Mouse (Mus musculus) neural tube, embryonic 12.5 days (tissue): ENCODE measurements around the gene Prpf31. TPM values are rescaled to one million over a fixed set of nuclear protein-coding genes. Genes with fewer than 3 reads are reported as not detected.

Experiments used
- ATAC-seq: fragments of 200-750 bp; cut with Nextera tagmentation; 2 replicates; pipeline ENCODE4 v1.8.0; 2017; ENCODE audit warnings: low read depth, mild to moderate bottlenecking, moderate TSS enrichment, moderate library complexity; ENCODE audit not compliant: low FRiP score
- H3K27ac ChIP-seq: fragments of 300-500 bp; sonication (generic); 2 replicates; pipeline ENCODE4 v1.5.1; 2016
- H3K27me3 ChIP-seq: fragments of 300-500 bp; sonication (generic); replicated peaks from 2 replicates; pipeline ENCODE4 v1.6.1; 2016; ENCODE audit warnings: mild to moderate bottlenecking
- H3K36me3 ChIP-seq: fragments of 300-500 bp; sonication (generic); 2 replicates; pipeline ENCODE4 v1.6.1; 2016; ENCODE audit warnings: mild to moderate bottlenecking
- H3K4me1 ChIP-seq: fragments of 300-500 bp; sonication (generic); 2 replicates; pipeline ENCODE4 v1.6.1; 2016
- H3K4me2 ChIP-seq: fragments of 300-500 bp; sonication (generic); replicated peaks from 2 replicates; pipeline ENCODE4 v1.6.1; 2016; ENCODE audit warnings: mild to moderate bottlenecking
- H3K4me3 ChIP-seq: fragments of 300-500 bp; sonication (generic); 2 replicates; pipeline ENCODE4 v1.5.1; 2016
- H3K9ac ChIP-seq: fragments of 300-500 bp; sonication (generic); 2 replicates; pipeline ENCODE4 v1.6.1; 2016; ENCODE audit warnings: mild to moderate bottlenecking
- H3K9me3 ChIP-seq: fragments of 300-500 bp; sonication (generic); 2 replicates; pipeline ENCODE4 v1.6.1; 2016; ENCODE audit warnings: mild to moderate bottlenecking
- WGBS: fragments of 180-500 bp; shearing (Covaris S2); methylation state at CpG from one replicate; pipeline ENCODE4 v1.1.7; 2016; 5-methylcytosine and 5-hydroxymethylcytosine counted together
- microRNA-seq: library from miRNA; unstranded; fragments of <30 nt; microRNA quantifications from one replicate; pipeline ENCODE4, GENCODE M21; 2017
- polyA plus RNA-seq: library from polyadenylated mRNA; unstranded; fragments of >200 nt; fragmentation: Nextera tagmentation; extraction: Ambion mirVana; gene quantifications from 2 replicates; pipeline ENCODE4 v1.2.1, GENCODE M21; 2016

The Prpf31 gene
- polyA plus RNA-seq, 1 experiment from 2014 or later: 126 TPM

DNA sequence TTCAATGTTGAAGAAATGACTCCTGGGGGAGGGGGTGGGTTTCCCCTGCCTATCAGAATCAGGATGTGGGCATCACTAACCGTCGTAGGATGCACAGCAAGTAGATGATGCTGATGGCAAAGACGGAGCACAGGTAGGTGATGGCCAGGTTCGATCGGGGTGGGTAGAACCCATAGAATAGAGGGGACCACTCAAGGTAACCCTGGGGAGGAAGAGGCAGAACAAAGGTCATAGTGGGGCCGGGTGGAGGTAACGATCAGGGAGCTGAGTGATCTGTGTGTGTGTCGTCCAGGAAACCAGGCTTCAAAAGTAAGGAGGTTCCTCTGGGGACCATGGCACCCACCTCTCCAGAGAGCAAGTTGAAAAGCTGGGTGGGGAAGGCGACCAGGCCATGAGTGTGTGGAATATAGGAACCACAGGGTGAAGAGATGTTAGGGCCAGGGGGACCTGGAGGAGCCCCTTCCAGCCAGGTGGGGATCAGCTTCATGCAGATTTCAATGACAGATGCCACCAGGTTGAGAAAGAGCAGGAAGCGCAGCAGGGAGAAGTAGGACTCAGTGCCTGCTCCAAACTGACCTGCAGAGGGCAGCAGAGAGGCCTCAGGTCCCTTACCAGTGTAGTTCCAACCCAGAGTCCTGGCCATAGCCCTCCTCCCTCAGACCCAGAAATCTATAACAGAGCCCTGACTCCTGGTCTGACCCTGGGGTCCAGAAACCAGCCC, 44.9 kb downstream of the Prpf31 start:
- Histone ChIP-seq H3K9ac (no peak overlapping the region), H3K9me3 (no peaks in the 10 kb centered on the region), H3K4me2 (no peak overlapping the region), H3K27ac (no peak overlapping the region), H3K4me3 (no peak overlapping the region), H3K36me3 (peaks cover 6% of the 10 kb centered on the region), H3K27me3 (no peaks in the 10 kb centered on the region), H3K4me1 (no peaks in the 10 kb centered on the region)
- 77% methylated on average over 10 of the region's 10 CpGs for WGBS
- ATAC-seq: peak; percentile 81

DNA sequence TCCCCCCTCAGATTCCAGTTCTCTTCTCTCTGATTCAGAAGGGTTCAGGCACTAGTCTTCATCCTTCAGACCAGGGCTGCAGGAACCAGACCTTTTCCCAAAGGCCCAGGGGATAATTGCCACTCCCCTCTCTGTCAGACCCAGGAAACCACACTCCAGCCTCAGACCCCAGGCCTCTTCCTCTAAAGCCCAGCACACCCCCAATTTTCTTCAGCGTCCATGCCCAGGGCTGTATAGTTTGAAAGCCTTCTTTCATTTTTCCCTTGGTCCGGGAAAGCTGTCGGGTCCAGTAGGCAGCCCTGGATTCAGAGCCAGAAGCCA, 45.4 kb downstream of the Prpf31 start:
- Histone ChIP-seq H3K4me2 (no peak overlapping the region), H3K27me3 (no peaks in the 10 kb centered on the region), H3K4me3 (no peak overlapping the region), H3K9ac (no peak overlapping the region), H3K4me1 (no peaks in the 10 kb centered on the region), H3K9me3 (no peaks in the 10 kb centered on the region), H3K27ac (no peak overlapping the region), H3K36me3 (peaks cover 6% of the 10 kb centered on the region)
- no peak for ATAC-seq
- 78% methylated on average over 3 of the region's 3 CpGs for WGBS

DNA sequence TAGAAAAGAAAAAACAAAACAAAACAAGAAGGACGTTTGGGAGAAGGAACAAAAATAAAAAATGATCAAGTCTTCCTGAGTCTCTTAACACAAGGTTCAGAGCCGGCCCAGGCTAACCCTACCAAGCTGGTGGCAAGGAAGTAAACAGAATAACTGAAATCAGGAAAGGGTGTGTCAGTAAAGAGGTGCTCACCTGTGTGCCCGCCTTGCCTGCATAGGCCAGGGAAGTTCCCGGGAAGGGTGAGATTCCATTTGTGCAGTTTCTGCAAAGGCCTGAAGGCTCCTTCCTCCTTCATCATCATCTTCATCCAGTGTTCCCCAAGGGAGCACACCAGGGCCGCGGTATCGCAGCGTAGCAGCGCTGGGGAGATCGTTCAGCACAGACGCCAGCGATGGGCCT, 46.6 kb downstream of the Prpf31 start:
- Histone ChIP-seq H3K4me1 (no peaks in the 10 kb centered on the region), H3K27ac (no peak overlapping the region), H3K9me3 (no peaks in the 10 kb centered on the region), H3K4me2 (no peak overlapping the region), H3K4me3 (no peak overlapping the region), H3K36me3 (peaks cover 6% of the 10 kb centered on the region), H3K27me3 (no peaks in the 10 kb centered on the region), H3K9ac (no peak overlapping the region)
- WGBS: 90% methylated on average over 12 of the region's 12 CpGs
- no peak for ATAC-seq

DNA sequence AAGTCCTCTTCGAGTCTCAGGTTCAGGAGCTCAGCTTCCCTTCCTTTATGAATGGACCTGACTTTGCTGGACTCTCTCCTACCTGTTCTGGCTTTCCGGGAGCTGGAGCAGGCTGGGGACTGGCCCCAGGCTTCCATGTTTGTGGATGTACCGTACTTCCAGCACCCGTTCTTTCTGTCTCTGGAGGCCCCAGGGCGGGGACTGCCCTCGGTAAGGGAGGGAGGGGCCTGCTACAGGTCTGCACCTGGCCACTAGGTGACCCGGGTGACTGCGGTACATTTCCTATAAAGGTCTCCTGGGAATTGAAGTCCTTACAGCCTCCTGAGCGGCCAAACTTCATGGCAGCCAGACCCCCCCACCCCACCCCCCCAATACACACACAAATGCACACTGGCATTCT, 47.6 kb downstream of the Prpf31 start, which contains the start of gene Tmc4:
Gene Tmc4, minus strand, starts transcription at position 212 of the 400 bp plus-strand sequence.
- WGBS: 55% methylated on average over 9 of the region's 9 CpGs
- no peak for ATAC-seq

DNA sequence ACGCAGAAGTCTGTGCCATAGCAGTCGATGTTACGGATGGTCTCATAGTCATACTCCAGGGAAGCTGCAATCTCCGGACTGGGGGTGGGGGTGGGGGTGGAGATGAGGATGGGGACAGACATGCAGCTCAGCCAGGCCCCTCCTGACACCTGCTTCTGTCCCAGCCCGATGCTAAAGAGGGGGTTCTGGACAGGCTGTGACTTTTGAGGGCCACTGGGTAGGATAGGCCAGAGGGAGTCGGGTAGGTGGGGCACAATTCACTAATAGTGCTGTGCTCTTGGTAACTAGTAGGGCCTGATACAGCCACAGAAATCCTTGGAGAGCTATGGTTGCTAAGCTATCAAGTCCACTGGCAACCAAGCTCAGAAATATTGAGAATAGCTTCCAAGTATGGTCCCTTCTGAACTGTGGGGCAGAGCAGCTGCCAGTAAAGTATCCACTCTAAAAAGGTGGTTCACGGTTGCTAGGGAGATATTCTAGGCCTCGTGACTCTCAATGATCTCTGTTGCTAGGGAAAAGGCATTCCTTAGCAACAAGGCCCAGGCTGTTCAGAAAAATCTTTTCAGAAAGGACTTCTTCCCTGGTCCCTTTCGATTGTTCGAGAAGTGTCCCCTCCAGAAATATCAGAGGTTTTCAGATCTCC, 54.2 kb downstream of the Prpf31 start:
- no peak overlapping the region for H3K9ac ChIP-seq

More for the DNA sequence above, 47.6 kb downstream of the Prpf31 start, which contains the start of gene Tmc4:
- no peak within 1 kb of the TSS for H3K4me3 ChIP-seq
- no peak within 1 kb of the TSS for H3K27ac ChIP-seq
- H3K9ac ChIP-seq: no peak within 1 kb of the TSS
- H3K9me3 ChIP-seq: no peaks in the 10 kb centered on the region
- no peak within 1 kb of the TSS for H3K4me2 ChIP-seq
- peaks cover 6% of the 10 kb centered on the region for H3K36me3 ChIP-seq
- H3K27me3 ChIP-seq: no peaks in the 10 kb centered on the region
- no peaks in the 10 kb centered on the region for H3K4me1 ChIP-seq

DNA sequence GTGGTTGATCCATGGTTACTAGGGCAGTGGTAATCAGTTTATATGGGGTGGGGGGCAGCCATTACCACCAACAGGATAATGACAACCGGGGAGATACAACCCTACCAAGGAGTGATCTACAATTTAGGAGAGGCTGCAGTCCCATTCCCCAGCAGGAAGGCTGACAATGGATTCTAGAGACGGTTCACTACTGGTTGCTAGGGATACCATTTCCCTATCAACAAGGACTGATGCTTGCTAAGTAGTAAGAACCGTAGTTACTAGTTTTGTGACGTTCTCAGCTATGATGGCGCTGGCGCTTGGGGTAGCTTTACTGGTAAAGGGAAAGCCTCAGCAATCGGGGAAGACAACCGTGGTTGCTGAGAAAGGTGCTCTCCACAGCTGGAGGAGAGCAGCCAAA, 54.9 kb downstream of the Prpf31 start:
- peaks cover 18% of the 10 kb centered on the region; the same call in 1 of the 2 replicates for H3K36me3 ChIP-seq

More for the DNA sequence above, 54.2 kb downstream of the Prpf31 start:
- Histone ChIP-seq H3K36me3 (peaks cover 18% of the 10 kb centered on the region; the same call in 1 of the 2 replicates), H3K4me1 (peaks cover 13% of the 10 kb centered on the region), H3K27me3 (no peaks in the 10 kb centered on the region), H3K27ac (peak overlapping the region; percentile 11; the same call in 1 of the 2 replicates), H3K4me2 (no peak overlapping the region), H3K4me3 (no peak overlapping the region), H3K9me3 (no peaks in the 10 kb centered on the region)
- ATAC-seq: peak; percentile 68
- WGBS: 63% methylated on average over 10 of the region's 10 CpGs

DNA sequence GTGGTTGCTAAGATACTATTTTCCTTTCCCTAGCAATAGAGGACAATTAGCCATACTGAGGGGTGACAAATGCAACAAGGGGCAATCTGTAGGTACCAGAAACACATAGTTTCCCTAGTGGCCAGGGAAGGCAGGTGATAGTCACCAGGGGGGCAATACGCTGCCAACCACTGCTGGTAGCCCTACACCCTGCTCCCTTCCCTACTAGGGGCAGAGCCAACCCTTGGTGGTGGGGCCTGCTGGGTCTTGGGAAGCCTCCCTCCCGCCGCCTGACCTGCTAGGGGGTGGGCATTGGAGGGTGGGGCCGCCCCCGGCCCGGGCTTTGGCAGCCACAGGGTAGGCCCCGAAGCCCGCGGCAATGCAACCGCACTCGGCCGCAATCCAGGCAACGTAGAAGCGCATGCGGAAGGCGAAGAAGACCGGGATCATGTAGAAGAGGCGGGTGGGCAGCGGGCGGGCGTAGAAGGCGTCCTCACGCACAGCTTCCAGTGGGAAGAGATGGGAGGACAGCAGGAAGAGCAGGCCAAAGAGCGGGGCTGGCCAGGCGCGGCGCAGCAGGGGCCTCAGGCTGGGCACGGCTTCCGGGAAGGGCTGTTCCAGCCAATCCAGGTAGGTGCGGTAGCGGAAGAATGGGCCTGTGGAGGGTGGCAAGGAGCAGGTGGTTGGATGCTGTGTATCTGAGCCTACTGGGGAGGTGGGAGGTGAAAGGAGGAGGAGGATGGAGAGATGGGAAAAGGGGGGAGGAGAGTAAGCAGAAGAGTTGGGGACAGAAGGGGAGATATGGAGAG, 55.8 kb downstream of the Prpf31 start:
- Histone ChIP-seq H3K4me2 (no peak overlapping the region), H3K36me3 (peaks cover 18% of the 10 kb centered on the region; the same call in 1 of the 2 replicates), H3K9ac (no peak overlapping the region), H3K4me3 (no peak overlapping the region), H3K27me3 (no peaks in the 10 kb centered on the region), H3K27ac (no peak overlapping the region), H3K4me1 (peaks cover 13% of the 10 kb centered on the region), H3K9me3 (no peaks in the 10 kb centered on the region)
- 80% methylated on average over 31 of the region's 31 CpGs for WGBS
- no peak for ATAC-seq

More for the DNA sequence above, 54.9 kb downstream of the Prpf31 start:
- ATAC-seq: peak; percentile 43
- no peak overlapping the region for H3K4me3 ChIP-seq
- no peaks in the 10 kb centered on the region for H3K27me3 ChIP-seq
- no peaks in the 10 kb centered on the region for H3K9me3 ChIP-seq
- H3K4me1 ChIP-seq: peaks cover 13% of the 10 kb centered on the region
- WGBS: 71% methylated on average over 8 of the region's 8 CpGs
- no peak overlapping the region for H3K4me2 ChIP-seq
- H3K27ac ChIP-seq: peak overlapping the region; percentile 11; the same call in 1 of the 2 replicates
- H3K9ac ChIP-seq: no peak overlapping the region

DNA sequence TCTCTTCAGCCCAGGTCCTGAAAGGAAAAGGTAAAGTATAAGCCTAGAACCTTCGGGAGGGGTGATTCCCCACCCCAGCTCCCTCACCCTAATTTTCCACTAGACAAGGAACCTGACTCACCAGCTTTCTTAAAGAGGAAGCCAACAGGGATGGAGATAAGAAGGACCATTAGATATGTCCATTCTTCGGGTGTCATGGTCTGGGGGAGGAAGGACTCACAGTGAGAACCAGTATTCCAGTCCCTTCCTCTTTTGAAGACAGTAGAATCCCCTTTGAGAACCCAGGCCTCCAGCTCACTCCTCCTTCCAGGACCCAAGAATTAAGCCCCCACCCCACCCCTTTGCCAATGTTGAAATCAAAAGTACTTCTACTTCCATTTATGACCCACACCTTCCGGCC, 62.1 kb downstream of the Prpf31 start:
- ATAC-seq: no peak
- H3K4me3 ChIP-seq: peak overlapping the region; percentile 62
- peak overlapping the region; percentile 88 for H3K4me2 ChIP-seq
- H3K9me3 ChIP-seq: no peaks in the 10 kb centered on the region
- H3K27ac ChIP-seq: no peak overlapping the region
- H3K27me3 ChIP-seq: no peaks in the 10 kb centered on the region
- 36% methylated on average over 3 of the region's 3 CpGs for WGBS
- H3K36me3 ChIP-seq: peaks cover 10% of the 10 kb centered on the region; the same call in 1 of the 2 replicates
- peaks cover 27% of the 10 kb centered on the region for H3K4me1 ChIP-seq
- peak overlapping the region; percentile 83 for H3K9ac ChIP-seq

Small RNA genes lying within 50 kb of the gene (microRNA-seq; reads per million reads assigned to microRNA genes)
- not detected for gene Gm25100
- gene Mir3572: 1.7 reads per million

Other genes starting within 250 kb of the Prpf31 start
- 7.1 and 8.2 TPM in 2 replicates for gene Cacng8, start 239.3 kb upstream of the Prpf31 start, polyA plus RNA-seq
- 1.5 and 1.9 TPM in 2 replicates for gene Cacng6, start 205.8 kb upstream of the Prpf31 start, polyA plus RNA-seq
- not detected in 2 replicates for gene Tarm1, start 127.4 kb upstream of the Prpf31 start, polyA plus RNA-seq
- 0.24 and 0.29 TPM in 2 replicates for gene Oscar, start 13.8 kb upstream of the Prpf31 start, polyA plus RNA-seq
- gene Ndufa3, start 12.6 kb upstream of the Prpf31 start, polyA plus RNA-seq: 368 and 375 TPM in 2 replicates
- gene Tfpt, start 56 bp upstream of the Prpf31 start, polyA plus RNA-seq: 39.3 and 39.7 TPM in 2 replicates
- 58.2 and 58.3 TPM in 2 replicates for gene Cnot3, start 15.3 kb downstream of the Prpf31 start, polyA plus RNA-seq
- gene Leng1, start 35.9 kb downstream of the Prpf31 start, polyA plus RNA-seq: 23.4 and 25.7 TPM in 2 replicates
- gene Tmc4, start 47.6 kb downstream of the Prpf31 start, polyA plus RNA-seq: 3.2 and 4.0 TPM in 2 replicates
- gene Tsen34, start 62.9 kb downstream of the Prpf31 start, polyA plus RNA-seq: 225 and 226 TPM in 2 replicates
- 44.3 and 47.5 TPM in 2 replicates for gene Mboat7, start 63.5 kb downstream of the Prpf31 start, polyA plus RNA-seq
- gene Rps9, start 74.0 kb downstream of the Prpf31 start, polyA plus RNA-seq: 989 and 1,067 TPM in 2 replicates
- gene Pirb, start 90.4 kb downstream of the Prpf31 start, polyA plus RNA-seq: 0.18 and 0.20 TPM in 2 replicates
- gene Gm15448, start 195.7 kb downstream of the Prpf31 start, polyA plus RNA-seq: not detected in 2 replicates
- not detected in 2 replicates for gene Pira2, start 215.1 kb downstream of the Prpf31 start, polyA plus RNA-seq